Mouse (Mus musculus): ENCODE results near the gene F11r.
"Not testable (repeated sequence)": the region's sequence is repeated elsewhere in the genome, so short reads cannot be mapped to it uniquely, and the experiment has no call there.

Gene F11r

DNA sequence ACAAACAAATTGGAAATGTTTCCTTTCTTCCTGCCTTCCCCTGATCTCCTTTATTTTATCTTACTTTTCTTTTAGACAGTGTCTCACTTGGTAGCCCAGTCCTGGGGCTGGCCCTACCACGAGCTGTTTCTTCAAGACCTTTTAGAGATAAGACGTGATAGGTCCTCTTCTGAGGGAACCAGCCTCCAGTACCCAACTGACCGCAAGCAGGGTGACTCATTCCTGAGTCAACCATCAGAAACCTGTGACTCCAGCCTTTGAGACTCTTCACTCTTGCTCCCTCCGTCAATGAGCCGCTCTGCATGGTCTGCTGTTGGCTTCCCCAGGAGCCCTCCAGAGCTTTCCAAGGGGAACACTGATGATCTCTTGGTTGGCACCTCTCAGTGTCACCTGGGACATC is 33.6 kb downstream of the F11r start:
- peak in 1 of 2 experiments; percentile 39 for DNase-seq (ENCODE audit: low spot score in 2 of 2)

DNA sequence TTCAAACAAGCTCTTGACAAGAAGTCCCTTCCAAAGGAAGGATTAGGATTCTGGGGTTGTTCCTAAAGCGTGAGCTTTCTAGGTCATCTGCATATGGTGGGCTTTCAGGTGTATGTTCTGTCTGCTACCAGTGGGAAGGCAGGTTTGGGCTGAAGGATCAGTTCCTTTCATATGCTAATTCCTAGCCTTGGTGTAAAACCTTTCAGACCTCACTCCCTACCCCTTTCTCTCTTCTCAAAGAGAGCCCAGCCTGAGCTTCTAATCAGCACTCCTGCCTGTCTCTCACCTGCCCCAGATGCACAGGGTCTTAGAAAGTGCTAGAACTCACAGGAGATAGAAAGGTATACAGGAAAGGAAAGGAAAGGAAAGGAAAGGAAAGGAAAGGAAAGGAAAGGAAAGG is 34.1 kb downstream of the F11r start:
- DNase-seq (ENCODE audit: low spot score in 2 of 2) = no peak

DNA sequence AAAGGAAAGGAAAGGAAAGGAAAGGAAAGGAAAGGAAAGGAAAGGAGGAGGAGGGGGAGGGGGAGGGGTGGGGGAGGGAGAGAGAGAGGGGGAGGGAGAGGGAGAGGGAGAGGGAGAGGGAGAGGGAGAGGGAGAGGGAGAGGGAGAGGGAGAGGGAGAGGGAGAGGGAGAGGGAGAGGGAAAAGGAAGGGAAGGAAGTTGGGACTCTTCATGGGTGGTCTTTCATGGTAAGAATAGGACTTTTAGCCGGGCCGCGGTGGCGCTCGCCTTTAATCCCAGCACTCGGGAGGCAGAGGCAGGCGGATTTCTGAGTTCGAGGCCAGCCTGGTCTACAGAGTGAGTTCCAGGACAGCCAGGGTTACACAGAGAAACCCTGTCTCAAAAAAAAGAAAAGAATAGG is 34.6 kb downstream of the F11r start:
- not testable (repeated sequence) for DNase-seq (ENCODE audit: low spot score in 2 of 2)

DNA sequence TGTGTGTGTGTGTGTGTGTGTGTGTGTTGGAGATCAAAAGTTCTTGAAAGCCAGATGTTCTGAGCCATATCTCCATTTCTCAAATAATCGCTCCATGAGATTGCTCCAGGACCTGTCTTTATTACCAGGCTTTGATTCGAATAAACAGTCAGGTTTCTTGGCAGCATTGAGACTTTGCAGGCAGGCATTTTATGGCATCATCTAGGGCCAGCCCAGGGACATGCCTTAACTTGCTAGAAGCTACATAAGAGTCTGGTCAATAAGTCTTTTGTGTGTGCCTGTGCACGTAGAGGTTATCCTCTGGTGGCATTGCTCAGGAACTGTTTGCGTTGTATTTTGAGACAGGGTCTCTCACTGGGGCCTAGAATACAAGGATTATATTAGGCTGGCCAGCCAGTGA is 36.2 kb downstream of the F11r start:
- peak in 1 of 2 experiments; percentile 49 for DNase-seq (ENCODE audit: low spot score in 2 of 2)

DNA sequence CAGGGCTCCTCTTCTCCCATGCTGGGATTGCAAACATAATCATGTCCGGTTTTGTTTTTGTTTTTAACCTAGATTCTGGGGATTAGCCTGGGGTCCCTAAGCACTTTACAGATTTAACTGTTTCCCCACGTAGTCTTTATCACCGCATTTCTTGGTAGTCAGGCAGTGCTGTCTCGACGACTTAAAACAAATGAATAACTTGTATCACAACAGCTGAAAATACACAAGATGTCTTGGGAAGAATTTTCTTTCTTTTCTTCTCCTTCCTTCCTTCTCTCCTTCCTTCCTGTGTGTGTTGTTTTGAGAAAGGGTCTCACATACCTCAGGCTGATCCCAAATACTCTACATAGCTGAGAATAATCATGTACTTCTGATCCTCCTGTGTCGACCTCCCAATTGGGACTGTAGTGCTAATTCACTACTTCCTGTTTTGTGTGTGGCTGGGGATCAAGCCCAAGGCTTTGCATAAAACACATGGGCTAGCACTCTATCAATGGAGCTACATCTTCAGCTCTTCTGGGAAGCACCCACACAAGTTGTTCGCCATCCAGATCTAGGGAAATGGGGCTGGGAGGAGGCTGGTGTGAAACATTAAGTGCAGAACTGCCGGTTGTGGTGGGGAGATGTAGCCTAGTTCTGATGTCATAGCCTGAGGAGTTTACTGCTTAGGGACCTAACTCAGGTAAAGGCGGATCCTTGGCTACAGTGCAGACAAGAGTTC is 36.7 kb downstream of the F11r start:
- DNase-seq (ENCODE audit: low spot score in 2 of 2) = no peak

DNA sequence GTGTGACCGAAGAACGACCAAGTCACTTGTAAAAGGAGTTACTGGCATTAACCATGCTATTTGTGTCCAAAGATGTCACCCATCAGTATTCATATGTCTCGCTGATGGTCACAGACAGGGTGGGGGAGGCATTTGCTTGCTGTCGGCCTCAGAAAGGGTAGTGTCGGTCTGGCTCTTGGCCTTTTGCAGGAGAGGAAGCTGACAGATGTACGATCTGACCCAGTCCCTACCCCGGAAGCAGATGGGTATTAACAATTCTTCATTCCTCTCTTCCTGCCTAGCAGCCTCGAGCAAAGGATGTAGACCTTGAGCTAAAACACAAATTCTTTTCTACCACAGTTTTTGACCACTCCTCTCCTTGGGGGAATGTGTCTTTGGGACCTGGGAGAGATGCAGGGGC is 39.8 kb downstream of the F11r start:
- DNase-seq (ENCODE audit: low spot score in 2 of 2) = no peak

DNA sequence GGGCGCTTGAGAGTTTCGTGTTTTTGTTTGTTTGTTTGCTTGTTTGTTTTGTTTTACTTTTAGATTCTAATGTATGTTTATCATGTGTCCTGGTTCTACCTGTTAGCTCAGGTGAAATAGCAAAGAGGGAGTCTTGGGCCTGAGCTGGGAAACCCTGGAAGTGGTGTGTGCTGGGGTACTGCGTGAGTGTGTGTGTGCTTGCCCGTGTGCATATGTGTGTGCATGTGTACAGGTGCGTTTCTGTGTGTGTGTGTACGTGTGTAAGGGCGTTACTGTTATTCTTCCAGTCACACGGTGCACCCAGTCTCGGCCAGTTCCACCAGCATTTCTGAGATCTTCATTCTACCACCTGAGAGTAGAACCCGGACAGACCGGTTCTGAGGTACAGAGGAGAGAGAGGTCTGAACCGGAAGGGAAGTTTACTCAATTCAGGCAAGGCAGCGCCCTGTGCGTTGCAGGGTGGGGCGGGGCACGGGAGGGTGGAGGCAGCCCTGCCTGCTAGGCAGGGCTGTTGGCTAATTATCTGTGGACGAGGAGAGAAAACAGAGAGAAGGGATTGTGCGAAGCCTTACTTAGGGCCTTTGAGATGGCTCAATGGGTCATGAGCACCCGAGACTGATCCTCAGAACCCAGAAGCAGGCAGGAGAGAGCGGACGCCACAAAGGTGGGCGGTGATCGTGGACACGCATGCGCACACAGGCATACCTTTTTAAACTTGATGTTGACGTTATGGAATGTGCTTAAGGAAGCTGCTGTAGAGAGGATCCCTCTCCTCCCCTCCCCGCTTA is 40.6 kb downstream of the F11r start:
- peak; percentile 47 to 70 for DNase-seq (ENCODE audit: low spot score in 2 of 2)

DNA sequence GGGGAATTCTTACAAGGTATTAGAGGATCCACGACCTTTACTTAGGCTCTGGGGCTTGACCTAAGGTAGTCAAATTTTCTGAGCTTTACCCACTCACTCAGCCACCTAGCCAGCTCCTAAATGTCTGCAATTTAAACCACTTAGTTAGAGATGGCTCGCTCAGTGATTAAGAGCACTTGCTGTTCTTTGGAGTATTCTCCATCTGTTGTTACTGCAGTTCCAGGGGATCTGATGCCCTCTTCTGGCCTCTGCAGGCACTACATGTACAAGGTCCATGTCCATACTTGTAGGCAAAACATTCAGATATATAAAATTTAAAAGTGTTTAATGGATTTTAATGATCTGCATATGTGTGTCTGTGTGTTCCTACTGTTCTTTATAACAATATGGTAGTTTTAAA is 41.6 kb downstream of the F11r start:
- peak; percentile 51 to 56 for DNase-seq (ENCODE audit: low spot score in 2 of 2)

DNA sequence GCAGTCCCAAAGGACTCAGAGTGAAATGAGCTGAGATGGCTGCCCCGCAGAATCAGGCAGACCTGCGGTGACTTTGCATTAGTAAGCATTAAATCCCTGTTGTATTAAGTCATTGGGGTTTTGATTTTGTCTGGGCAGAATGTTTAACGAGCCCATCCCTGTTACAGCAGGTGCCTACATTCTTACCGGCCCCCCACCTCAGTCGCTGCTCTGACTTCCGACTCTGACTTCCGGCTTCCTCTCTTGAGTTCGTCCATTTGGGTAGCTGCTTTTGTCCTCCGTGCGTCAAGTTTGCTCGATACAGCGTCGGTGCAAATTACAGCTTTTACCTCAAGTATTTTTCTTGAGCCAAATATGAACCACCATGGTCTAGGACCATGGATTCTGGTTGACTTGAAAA is 56.9 kb downstream of the F11r start:
- no peak for DNase-seq (ENCODE audit: low spot score in 2 of 2)

DNA sequence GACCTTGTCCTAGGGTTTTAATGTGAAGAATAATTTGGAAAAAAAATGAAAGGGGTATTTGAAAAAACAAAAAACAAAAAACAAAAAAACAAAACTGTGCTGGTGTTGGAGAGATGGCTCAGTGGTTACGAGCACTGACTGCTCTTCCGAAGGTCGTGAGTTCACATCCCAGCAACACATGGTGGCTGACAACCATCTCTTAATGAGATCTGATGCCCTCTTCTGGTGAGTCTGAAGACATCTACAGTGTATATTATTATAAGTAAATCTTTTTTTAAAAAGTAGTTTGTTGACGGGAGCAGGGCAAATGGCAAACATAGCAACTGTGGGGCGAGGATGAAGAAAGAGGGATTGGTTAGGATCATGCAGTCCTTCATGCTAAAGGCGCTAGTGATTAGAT is 58.0 kb downstream of the F11r start:
- DNase-seq (ENCODE audit: low spot score in 2 of 2) = no peak

DNA sequence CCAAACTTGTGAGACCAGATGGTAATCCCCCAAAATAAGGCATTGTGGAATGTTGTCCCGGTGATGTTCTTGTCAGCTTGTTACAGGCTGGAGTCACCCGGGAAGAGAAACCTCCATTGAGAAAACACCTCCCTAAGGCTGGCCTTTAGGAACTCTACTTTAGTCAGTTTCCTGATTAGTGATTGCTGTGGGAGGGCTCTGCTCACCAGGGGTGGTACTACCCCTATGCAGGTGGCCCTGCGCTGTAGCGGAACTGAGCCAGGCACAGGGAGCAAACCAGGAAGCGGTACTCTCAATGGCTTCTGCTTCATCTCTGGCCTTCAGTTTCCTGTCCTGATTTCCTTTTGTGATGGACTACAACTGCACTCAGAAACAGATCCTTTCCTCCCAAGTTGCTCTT is 62.5 kb downstream of the F11r start:
- no peak for DNase-seq (ENCODE audit: low spot score in 2 of 2)

DNA sequence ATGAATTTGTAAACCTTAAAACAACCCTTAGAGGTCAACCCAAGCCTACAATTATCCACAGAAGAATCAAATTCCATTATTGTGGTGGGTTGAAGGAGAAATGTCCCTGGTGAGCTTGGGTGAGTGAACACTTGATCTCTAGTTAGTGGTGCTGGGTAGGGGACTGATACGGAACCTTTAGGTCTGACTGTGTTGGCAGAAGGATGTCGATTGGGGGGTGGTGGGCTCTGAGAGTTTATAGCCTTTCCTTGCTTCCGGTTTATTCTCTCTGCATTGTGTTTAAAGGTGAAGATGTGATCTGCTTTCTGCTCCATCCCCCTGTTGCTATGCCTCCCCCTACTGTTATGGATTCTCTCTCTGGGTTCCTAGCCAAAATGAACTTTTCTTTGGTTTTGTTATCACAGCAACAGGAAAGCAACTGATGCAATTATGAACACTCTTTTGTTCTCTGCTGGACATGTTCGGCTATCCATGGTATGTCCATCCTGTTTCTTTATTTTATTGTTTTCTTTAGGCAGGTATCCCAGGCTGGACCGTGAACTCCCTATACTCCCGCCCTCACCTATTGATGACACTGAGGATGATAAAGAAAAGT is 63.8 kb downstream of the F11r start:
- DNase-seq (ENCODE audit: low spot score in 2 of 2) = no peak

DNA sequence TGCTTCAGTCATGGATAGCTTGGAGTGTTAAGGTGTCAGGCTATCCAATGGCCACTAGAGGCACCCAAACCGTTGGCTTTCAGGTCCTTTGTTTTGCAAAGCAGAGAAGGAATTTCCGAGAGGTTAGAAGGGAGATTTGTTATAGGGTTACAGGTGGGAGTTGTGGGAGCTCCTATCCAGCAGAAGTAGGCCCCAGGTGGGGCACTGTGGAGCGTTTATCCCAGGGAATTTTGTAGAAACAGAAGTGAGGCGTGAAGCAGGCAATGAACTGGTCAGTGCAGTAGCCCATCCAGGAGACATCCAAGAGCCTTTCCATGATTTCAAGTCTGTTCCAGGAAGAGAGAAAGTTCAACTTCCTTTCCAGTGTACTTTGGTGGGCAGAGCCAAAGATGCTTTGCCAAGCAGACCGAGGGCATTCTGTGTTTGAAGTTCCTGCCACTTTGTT is 64.3 kb downstream of the F11r start:
- peak in 1 of 2 experiments; percentile 41 for DNase-seq (ENCODE audit: low spot score in 2 of 2)

DNA sequence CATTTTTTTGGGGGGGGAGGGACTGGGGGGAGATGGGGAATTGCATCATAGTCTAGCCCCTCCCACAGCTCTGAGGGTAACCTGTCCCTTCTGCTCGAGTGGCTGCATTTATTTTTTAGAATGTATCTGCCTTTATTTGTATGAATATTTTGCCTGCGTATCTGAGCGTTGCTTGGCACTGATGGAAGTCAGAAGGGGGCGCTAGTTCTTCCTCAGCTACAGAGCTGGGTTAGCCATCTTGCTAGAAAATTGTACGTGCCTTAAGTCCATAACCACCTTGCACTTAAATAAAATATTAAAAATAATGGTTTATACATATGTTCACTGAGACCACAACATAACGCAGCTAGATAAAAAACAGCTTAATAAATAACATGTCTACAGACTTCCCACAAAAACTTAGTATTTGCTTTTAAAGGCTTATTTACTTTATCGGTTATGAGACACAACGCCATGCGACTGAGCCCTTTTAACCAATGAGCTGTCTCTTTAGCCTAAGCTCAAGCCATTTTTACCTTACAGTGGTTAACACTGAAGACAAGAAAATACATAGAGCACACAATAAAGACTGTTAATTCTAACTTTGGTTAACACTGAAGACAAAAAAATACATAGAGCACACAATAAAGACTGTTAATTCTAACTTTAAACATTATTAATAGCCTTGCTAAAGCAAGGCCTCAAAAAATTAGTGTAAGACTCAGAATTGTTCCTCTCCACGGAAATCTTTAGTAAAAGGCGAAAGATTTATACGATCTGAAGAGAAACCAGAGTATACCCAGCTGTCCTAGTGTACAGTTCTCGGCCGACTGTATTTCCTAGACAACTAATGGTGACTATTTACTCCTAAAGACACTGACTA is 65.3 kb downstream of the F11r start:
- no peak for DNase-seq (ENCODE audit: low spot score in 2 of 2)

DNA sequence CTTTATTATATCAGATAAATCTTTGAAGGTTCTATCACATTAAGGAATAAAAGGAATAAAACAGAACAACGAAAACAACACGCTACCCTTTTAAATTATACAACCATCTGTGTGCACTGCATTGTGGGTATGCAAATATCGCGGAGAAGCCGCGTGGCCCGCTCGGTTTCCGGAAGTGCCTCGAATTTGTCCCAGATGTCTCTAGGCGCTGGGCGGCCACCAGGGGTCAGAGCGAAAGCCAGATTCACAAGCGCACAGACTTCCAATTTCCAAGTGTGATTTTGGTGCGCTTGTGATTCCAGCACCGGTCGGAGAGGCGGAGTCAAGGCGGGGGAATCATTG is 65.9 kb downstream of the F11r start, which contains the start of gene Alyref2:
TSS of gene Alyref2 (plus strand) at position 229 of the 342 bp plus-strand sequence.
- peak; percentile 76 to 91 for DNase-seq (ENCODE audit: low spot score in 2 of 2)

DNA sequence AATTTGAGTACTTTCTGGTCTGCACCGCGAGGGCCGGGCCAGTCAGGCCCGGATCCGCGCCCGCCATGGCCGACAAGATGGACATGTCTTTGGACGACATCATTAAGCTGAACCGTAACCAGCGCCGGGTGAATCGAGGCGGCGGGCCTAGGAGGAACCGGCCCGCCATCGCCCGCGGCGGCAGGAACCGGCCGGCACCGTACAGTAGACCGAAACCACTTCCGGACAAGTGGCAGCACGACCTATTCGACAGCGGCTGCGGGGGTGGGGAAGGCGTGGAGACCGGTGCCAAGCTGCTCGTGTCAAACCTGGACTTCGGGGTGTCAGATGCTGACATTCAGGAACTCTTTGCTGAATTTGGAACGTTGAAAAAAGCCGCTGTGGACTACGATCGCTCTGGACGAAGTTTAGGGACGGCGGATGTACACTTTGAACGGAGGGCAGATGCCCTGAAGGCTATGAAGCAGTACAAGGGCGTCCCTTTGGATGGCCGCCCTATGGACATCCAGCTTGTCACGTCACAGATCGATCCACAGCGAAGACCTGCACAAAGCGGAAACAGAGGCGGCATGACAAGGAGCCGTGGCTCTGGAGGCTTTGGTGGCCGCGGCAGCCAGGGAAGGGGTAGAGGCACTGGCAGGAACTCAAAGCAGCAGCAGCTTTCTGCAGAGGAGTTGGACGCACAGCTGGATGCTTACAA is 66.4 kb downstream of the F11r start:
- DNase-seq (ENCODE audit: low spot score in 2 of 2) = peak; percentile 62 to 77

DNA sequence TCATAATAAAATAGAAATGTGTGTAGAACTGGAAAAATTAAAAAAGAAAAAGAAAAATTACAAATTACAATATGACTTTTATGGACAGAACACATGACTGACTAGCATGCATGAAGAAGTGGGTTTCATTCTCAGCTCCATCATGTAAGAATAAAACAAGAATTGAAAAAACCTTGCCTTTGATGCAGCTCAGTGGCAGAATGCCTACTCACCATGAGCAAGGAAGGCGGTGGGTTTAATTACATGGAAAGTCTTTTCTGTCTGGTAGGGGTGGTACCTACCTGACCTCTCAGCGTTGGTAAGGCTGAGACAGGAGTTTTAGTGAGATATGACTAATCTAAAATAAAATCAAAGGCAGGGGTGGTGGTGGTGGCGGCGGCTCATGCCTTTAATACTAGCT is 67.3 kb downstream of the F11r start:
- DNase-seq (ENCODE audit: low spot score in 2 of 2) = no peak

DNA sequence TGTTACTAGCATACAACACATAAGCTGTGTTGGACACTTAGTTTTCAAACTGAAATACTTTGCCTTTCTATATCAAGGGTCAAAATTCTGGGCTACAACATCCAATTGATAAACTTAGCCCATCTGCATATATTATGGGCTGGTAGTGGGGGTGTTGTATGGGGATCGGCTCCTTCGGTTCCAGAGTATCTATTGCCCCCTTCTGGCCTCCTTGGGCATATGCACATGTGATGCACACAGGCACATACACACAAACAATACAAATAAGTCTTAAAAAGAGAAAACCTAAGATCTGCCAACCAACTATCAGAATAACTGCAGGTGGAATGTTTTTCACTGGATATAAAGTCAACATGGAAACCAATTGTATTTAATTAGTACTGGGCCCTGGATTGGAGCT is 75.9 kb downstream of the F11r start:
- DNase-seq (ENCODE audit: low spot score in 2 of 2) = no peak

DNA sequence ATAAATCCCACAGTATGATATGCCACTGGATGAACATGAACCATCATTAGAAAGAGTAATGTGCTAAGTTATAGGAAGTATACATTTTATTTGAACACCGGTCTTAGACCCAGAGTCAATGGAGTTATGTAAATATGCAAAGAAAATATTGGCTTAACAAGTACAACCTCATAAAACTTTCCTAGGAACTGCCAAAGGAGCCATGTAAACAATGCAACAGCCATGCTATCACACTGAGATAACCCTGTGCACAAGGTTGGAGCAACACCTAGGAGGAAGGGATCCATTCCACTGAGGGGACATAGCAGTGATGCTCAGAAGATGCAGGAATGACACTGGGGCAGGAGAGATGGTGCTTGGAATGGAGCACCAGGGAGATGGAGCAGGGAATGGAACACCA is 76.4 kb downstream of the F11r start:
- no peak for DNase-seq (ENCODE audit: low spot score in 2 of 2)
